Mouse (Mus musculus): ENCODE data around the gene Itpr1.

Itpr1 gene

DNA sequence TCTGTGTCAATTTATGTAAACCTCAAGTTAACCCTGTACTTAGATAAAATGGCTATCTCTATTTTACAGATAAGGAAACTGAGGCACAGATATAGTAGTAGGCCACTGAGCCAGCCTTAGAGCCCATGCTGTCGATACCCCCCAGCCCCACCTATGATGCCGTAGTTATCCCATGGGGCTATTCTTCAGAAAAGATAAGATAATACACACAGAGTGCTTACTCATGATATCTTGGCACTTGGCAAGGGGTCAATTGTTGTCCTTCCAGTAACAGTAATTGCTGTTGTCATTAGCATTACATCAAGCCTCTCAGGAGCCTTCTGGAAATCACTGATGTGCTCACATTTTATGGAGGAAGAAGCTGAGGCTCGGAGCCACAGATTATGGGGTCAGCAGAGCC lies 259.9 kb downstream of the Itpr1 start:
- no peak for DNase-seq (ENCODE audit: low read depth)

DNA sequence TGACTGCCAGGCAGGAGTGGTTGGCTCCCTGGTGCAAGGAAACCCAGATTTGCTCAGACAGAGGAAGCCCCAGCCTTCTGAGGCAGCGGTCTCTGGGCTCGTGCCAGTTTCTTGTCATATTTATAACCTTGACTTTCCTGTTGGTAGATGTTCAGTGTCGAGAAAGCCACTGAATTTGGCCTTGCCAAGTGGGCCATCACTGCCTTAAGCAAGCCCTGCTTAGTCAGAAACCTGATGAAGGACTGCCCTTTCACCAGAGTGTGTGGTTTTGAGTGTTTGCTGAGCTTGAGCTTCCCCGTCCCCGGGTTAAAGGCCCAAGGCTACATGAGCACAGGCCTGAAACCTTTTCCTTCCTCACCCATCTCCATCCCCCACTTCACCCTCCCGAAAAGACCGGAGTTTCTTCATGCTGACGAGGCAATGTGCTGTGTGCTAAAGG lies 263.9 kb downstream of the Itpr1 start:
- DNase-seq (ENCODE audit: low read depth): peak; percentile 37

DNA sequence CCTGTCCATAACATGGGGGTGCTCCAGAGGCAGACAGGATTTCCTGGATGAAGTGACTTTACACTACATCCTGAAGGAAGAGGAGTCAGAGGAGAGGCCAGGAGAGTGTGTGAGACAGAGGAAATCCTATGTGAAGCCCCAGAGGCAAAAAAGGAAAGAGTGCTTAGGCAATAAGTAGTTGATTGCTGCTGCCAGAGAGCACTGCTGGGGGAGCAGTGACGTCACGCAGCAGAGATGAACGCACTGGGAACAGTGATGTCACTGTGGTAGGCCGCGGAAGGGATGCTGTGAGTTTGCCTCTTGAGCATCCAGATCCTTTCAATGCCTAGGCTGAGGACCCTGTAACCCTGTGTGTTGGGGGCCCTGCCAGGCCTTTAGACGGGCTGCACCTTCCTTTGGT lies 264.7 kb downstream of the Itpr1 start:
- no peak for DNase-seq (ENCODE audit: low read depth)

DNA sequence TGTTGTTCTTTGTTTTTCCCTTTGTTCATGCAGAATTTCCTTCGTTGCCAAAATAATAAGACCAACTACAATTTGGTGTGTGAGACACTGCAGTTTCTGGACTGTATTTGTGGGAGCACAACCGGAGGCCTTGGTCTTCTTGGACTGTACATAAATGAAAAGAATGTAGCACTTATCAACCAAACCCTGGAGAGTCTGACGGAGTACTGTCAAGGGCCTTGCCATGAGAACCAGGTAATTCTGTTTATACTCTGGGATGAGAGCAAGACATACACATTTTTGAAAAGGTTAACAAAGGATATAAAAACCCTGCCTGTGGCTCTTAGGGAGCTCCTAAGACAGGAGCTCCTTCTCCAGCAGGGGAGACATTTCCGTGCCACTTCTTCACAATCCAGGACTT lies 268.3 kb downstream of the Itpr1 start:
- DNase-seq (ENCODE audit: low read depth): no peak

DNA sequence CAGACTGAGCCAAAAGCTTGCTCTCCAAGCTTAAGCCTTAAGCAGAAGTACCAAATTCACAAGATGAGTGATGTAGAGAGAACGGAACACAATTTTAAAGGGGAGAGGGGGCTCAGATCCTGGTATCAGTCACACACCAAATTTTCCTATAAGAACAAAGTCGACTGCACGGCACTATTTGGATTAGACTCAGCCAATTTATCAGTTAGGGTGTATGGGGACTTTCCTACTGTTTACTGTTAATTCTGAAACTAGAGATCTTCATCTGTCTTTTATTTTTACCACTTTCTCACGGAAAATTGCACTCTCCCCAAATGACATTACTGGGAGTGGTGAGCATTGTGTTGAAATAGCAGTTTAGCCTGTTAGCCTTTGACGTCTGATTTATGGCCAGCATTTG lies 269.6 kb downstream of the Itpr1 start:
- DNase-seq (ENCODE audit: low read depth): no peak

DNA sequence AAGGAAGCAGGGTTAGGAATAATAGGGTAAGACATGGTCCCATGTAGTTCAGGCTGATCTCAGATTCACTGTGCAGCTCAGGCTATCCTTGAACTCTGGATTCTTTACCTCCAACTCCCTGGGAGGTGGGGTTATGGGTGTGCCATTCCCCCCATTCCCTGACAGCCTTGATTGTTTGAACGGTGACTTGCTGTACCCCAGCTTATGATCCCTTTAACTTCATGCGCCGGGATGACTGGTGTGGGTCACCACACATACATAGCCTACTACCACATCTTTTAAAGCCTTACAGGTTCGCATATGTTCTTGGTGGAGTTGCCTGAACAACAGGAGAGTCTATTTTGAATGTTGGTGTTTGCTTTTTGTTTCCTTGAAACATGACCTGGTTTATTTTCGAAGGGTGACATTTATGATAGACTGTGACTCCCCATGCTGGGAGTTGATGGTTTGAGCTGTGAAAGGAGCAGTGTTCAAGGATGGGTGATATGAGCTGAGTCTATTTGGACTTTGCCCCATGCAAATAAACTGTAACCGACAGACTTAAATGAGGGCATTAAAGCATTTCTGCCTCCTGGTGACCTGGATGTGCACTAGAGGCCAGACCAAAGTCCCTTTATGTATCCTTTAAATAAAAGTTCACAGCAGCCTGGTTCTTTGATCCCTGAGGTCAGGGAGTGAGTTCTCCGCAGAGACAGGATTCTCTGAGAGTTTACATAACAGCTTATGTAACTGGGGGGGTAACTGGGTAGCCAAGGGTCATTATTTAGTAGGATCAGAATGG lies 273.5 kb downstream of the Itpr1 start:
- DNase-seq (ENCODE audit: low read depth): no peak

DNA sequence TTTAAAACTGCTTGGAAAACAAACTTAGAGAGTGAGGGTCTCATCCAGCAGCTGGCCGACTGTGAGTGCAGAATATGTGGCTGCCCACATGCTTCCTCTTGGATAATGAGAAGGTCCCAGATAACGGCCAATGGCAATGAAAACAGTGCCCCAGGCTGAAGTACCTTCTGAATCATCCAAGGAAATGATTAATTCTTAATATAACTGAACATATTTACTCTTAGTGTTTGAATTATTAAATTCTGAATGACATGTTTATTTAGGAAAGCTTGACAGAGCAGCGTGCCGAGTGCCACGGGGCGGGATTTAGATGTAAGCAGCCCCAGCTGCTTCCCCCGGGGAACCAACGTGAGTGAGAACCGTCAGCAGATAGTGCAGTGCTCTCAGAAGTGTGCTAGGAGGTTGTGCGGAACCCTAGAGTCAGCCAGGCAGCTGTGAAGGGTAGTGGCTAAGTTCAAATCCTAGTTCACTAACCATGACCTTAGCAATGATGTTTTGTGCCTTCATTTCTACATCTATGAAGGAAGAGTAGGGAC lies 274.5 kb downstream of the Itpr1 start:
- no peak for DNase-seq (ENCODE audit: low read depth)

DNA sequence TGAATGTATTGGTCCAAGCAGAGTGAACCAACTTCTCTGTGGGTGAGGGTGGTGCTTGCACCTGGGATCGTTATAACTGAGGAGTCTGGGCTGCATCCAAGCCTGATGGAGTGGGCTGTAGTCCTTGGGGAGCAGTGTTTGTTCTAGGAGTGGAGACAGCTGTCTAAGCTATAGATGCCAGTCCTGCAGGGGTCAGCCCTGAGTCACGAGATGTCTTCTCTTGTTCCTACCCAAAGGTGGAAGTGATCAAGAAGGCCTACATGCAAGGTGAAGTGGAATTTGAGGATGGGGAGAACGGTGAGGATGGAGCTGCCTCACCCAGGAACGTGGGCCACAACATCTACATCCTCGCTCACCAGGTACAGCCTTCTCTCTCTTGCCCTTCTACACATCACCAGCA lies 275.4 kb downstream of the Itpr1 start:
- peak; percentile 56 for DNase-seq (ENCODE audit: low read depth)

DNA sequence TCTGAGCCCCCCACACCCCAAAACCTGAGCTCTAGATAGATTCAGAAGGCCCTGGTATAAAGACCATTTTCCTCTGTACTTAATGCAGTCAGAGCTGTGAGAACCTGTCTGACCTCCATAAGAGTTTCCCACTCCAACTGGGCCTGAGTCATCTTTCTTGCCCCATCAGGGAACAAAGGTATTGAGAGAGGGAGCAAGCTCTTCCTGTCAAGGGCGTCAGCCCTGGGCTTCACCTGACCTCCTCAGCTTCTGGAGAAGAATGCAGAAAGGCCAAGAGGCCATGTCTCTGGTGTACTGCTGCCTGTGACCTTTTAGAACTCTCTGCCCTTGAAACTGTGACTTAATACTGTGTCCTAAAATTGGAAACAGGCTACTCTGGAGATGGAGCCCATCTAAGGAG lies 279.1 kb downstream of the Itpr1 start:
- no peak for DNase-seq (ENCODE audit: low read depth)

DNA sequence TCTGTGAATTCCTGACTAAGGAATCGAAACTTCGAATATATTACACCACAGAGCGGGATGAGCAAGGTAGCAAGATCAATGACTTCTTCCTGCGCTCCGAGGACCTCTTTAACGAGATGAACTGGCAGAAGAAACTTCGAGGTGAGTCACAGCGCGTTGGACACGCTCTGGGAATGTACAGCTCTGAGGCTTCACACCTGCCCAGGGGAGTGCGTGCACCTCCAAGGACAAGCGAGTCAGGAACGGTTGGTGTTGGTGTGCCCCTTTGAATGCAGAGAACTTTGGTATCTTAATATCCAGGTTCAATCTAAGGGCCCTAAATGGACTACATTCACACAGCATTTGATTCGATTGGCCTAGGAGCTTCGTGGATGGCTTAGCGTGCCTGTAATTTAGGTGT lies 280.9 kb downstream of the Itpr1 start:
- DNase-seq (ENCODE audit: low read depth): no peak

DNA sequence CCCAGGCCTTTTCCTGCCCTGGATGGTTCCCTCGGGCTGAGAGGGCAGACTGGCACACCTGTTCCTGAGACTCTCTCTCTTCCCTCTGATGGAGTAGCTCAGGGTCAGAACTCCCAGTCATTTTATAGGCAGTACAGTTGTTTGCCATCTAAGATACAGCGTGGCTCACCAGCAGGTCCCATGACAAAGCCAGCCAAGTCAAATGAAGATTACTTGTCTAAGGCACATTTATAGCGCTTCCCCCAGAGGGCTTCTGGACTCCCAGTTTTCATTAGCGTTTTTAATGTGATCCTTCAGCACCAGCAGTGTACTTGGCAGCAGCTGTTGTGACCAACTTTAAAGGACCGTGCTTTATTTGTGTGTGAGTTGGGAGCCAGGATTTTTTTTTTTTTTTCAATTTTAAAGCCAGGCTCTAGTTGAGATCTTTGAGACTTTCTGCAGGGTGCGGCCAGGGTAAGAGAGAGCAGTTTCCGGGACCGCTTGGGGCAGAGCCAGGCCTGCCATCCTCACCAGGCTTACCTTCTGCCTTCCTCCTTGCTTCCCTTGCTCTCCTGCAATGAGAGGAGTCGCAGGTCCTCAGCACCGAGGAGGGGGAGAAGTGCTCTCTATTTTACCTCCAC lies 281.4 kb downstream of the Itpr1 start:
- no peak for DNase-seq (ENCODE audit: low read depth)

DNA sequence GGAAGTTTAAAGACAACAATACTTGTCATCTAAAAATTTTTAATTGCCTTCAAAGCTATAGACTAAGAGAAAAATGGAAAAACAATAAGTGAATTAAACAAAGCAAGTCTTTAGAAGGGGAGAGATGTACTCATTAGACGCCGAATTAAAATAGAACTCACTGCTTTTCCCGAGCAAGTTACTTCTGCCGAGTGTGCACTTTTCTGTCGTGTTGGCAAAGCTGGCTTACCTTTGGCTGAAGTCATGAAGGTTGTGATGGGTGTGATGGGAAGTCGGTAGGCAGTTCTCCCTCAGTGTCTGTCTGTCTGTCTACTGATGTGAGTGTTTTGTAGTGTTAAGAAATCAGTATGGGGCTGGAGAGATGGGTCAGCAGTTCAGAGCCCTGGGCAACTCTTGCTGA lies 282.1 kb downstream of the Itpr1 start:
- no peak for DNase-seq (ENCODE audit: low read depth)

DNA sequence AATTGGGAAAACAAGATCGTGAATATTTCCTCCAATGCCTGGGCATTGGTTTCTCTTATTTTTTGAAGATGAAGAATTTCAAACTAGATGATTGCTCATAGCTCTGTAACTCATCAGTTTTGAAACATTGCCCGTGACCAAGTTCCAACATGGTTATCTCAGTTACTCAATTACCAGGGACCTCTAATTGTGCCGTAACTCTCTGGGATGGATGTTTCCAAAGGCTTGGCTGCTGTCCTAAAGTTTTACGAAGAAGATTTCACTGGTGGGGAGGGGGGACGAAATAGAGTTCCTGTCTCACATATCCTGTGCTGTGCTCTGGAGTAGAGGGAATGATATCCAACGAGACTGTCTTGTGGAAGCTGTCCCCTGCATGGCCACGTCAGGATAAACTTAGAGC lies 285.2 kb downstream of the Itpr1 start:
- no peak for DNase-seq (ENCODE audit: low read depth)

DNA sequence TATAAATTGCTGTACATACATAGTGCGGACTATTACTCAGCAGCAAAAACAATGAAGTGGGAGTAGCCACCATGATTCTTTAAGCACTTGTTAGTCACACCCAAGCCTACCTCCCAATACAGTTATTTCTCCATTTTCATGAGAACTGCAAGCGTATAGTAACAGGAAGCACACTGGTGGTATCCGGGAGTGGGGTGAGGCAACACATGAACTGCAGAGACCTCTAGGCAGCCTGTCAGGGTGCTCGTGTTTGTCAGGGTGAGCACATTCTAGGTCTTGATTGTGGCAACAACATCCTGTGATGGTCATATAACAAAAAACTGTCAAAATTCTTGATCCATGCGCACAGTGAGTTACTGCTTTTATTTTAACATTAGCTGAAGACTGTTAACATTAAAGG lies 290.8 kb downstream of the Itpr1 start:
- peak; percentile 73 for DNase-seq (ENCODE audit: low read depth)

DNA sequence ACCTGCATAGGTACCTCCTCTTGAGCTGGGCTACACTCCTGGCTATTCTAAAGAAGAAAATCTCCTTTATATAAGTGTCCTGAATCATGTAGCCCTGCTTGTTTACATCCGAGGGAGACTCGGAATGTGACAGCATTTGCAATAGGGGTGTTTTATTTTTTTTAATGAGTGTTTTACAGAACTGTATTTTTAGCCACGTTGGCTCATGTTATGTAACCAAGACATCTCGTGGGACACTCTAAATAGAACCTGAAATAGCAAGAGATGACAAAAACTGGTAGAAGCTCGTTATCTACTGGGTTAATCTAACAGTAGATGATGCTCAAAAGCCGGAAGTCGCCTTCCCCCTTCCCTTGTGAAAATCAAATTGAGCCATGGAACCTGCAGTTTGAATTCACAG lies 291.8 kb downstream of the Itpr1 start:
- DNase-seq (ENCODE audit: low read depth): peak; percentile 49

DNA sequence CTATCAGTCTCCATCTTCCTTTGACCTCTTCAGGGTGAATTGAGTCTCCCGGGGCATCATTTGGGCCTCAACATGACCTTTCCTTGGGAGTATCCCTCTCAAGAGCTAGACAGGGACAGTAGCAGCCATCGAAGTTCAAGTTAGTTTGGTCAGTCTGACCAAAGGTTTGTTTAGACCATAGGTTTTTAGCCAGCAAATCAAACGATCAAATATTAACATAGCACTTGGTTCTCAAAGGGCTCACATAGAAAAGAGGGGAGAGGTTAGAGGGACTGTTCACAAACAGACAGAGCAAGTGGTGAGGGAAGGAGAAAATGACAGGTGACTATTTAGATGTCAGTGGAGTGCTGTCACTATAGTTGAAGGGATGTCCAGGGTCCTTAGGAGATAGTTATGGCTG lies 293.3 kb downstream of the Itpr1 start:
- no peak for DNase-seq (ENCODE audit: low read depth)

DNA sequence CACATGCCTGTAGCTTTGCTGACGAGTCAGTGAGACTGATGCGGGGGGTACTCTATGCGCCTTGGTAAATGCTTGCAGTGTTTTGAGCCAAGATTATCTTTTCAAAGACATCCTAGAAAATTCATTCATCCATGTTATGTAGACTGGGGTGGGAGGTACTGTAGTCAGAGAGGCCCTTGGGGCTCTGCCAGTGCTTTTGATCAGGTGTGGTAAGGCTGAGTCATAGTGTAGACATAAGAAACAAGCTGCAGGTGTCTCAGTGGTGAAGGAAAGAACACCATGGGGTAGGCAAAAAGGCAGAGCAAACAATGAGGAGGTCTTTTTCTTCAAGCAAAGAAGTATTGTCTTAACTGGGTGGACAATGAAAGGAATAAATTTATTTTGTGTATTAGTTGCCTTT lies 294.4 kb downstream of the Itpr1 start:
- DNase-seq (ENCODE audit: low read depth): no peak

DNA sequence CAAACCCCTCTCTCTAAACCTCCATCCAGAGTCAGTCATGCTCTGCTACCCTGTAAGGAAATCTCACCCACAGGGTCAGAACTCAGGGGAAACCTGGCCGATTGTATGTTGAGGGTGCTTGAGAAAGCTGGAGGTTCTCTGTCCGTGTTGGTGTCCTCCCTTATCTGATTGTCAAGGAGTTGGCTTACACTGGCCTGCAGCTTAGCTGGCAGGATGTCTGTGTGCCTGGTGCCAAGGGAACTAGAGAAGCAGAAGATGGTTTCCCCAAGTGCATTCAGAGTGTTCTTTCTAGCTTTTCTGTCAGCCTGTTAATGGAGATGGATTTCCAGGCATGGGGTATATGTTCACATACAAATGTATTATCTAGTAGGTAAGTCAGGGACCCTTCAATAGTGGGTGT lies 296.4 kb downstream of the Itpr1 start:
- no peak for DNase-seq (ENCODE audit: low read depth)

DNA sequence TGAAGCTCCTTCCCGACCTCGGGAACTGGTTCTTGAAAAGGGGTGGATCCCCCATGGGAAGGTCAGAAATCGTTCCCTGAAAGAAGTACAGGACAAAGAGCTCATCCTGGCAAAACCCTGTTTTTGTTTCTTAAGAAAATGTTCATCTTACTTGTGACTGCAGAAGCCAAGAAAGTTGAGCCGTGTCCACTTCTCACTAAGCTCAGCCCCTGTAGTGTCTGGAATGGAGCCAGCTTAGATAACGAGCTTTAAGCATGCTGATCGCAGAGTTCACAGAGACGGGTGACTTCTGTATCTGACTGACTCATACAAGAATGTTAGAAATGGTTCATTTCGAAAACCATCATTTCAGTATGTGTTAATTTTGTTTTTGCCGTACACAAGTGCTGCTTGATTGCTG lies 297.2 kb downstream of the Itpr1 start:
- DNase-seq (ENCODE audit: low read depth): no peak

DNA sequence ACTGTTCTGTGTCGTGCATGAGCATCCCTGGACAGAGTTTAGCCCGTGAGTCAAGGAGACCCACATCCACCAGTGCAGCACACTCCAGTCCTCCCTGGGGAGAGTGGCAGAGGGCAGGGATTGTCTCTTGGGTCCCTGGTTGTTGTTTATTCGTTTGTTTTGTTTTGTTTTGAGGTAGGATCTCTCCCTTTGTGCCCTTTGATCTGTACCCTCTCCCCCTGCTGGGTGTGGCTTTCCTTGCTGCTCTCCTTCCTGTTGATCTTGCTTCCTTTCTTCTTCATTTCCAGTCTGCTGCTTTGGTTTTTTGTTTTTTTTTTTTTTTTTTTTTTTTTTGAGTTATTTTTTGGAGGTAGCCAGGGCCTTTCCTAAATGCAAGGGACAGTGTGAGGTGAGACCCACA lies 299.2 kb downstream of the Itpr1 start:
- DNase-seq (ENCODE audit: low read depth): no peak

DNA sequence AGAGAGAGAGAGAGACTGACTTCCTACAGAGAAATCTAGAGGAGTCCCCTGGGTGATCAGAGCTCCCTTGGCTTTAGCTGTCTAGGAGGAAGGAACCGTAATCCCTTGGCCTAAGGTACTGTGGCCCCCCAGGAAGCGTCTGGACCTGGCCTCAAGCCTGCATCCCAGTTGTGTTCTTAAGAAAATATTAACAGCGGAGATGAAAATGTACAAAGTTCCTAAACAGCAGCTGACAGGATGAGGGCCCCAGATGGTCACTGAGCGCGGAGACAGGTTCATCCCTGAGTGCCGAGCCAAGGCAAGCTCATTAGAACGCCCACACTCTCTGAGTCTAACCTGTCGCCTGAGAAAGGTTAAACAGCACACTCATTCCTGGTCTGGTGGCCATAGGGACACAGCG lies 300.1 kb downstream of the Itpr1 start:
- DNase-seq (ENCODE audit: low read depth): no peak

DNA sequence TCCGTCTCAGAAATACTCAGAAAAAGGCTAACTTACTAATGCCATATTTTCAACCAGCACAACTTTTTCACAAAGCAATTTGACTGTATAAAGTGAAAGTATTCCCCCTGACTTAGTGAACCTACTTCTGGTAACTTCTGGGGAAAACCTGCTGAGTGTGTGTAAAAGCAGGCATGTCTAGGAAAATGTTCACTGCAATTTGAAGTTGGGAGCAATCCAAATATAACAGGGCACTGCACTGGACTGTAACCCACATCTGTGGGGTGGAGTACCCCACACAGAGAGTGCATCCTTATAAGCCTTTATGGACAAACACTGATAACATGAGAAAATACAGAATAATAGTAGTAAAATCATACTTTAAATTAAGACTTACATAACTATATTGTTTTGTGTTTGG lies 303.4 kb downstream of the Itpr1 start:
- no peak for DNase-seq (ENCODE audit: low read depth)

DNA sequence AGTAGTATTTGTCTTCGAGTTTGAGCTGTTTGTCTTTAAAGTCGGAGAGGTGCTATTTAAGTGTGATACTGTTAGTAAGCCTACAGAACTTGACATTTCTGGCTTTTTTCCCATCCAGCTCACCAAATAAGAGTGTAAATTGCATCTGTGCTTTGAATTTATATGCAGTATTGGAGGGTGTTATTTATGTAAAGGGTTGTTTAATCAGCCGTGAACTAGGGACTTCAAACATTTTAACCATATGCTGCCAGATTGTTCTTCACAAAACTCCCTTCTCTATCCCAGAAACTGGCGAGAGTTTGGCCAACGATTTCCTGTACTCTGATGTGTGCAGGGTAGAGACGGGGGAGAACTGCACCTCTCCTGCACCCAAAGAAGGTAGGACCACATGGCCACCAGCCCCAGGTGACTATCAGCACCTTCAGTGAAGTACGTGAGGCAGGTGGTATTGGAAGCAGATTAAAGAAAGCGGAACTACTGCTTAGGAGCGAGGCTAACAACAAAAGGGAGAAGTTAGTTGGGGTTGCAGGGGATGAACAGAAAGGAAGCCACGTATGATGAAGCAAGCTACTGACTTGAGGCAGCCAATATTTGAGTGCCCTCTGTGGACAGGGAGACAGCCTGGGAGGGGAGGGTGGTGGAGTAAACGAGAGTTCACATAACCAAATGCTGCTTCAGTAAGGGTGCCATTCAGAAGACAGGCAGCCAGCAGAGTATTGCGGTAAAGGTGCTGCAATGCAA lies 304.5 kb downstream of the Itpr1 start:
- no peak for DNase-seq (ENCODE audit: low read depth)

Data from naive thymus-derived CD4-positive, alpha-beta T cell, adult 2 months (primary cell).